Mouse (Mus musculus) frontal cortex, postnatal 25 days (tissue): ENCODE data around the gene Cpt2.

ENCODE experiments used
- DNase-seq, 2 experiments: peaks; one replicate each; pipeline ENCODE4 v3.0.0; 2022; ENCODE audit warnings: low spot score in 2 of 2

Gene Cpt2

DNA sequence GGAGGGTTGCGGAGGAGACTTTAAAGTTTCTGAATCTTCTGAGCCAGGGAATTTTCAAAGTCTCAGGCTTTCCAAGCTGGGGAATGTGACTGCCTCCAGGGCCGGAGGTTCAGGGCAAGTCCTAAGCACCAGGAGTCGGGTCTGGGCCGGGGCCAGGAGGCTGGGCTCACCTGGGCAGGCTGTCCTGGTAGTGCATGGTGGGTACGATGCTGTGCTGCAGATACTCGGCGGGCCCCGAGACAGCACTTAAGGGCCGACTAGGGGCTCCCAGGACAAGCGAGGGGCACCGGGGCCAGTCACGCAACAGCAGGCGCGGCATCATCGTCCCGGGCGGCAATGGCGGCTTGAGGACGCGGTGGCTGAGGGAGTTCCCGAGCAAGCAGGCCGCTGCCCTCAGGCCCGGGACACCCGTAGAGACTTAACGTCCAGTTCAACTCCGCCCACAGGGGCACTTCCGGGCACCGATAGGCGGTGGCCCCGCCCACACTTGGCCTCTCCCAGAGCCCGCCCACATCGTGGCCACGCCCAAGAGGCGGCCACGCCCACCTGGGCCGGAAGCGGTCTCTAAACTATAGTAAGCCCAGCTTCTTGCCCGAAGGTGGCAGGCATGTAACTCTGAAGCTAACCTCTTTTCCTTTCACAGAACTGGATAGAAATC is at the start of gene Cpt2:
TSS of gene Cpt2 (minus strand) at position 466 of the 658 bp plus-strand sequence.
- DNase-seq, result peak; percentile 55 to 64

DNA sequence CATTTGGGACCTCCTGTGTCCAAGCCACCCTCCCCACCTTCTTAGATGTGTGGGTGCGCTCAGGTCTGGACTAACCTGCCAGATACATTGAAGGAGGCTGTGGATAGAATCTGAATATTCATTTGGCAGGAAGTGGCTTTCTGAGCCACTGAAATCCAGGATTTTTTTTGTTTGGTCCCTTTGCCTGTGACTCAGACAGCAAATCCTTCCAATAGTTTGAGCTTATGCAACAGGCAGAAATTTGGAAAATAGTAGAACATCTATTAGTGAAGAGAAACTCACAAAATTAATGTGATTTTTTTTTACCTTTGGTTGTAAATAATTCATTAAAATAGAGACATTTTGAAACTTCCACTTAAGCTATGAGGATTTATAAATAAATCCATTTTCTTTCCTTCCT is 47.8 kb upstream of the Cpt2 start:
- no peak for DNase-seq

DNA sequence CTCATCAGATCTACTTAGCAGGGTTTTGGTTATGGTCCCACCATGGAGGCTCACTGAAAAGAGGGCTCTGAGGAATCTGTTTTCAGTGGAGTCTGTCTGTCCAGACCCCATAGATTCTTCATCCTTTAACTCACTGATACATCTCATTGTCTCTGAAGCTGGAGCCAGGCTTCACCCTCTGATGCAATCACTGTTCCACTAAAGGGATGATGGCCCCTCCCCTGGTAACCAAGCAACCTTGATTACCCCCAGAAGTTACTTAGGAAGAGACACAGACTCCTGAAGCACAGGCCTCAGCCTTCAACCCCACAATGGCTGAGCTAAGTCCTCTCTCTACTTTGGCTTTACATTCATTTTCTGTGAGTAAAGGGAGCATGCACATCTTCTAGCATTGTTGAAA is 46.4 kb upstream of the Cpt2 start:
- no peak for DNase-seq

DNA sequence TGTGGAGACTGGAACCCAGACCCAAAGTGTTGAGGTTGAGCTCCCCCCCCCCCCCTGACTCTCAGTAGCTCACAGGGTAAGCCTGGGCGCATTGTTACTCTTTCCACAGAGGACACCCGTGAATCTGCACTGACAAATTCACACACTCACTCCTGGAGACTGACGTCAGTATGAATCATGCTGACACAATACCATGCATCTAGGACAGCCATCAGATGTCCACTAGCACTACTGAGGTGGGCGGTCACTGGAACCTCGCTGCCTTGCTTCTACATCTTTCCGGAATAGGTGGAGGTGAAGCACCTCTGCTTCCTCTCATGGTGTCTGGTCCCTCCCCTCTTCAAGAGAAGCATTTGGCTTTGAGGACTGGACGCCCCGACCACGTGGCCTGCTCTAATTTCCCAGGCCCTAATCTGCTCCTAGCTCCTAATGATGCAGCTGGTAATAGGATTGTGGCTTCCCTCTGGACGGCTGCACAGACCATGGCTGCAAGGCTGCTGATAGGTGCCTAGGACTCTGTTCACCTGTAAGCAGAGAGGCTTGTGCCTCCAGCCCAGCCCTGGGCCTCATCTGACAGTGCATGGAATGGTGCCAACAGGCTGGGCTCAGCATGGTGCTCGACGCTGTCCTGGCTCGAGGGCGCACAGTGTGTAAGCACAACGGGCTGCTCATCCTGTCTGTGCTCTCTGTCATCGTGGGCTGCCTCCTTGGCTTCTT is 44.7 kb upstream of the Cpt2 start, which contains the start of gene Slc1a7:
TSS of gene Slc1a7 (plus strand) at position 367 of the 717 bp plus-strand sequence.
- no peak for DNase-seq

- no peak for DNase-seq
Observed at GRCm38 (mm10) chr4:107966416-107967109, 43.2 kb upstream of the Cpt2 start.

GRCm38 (mm10) chr4:107962792-107963191 is 39.4 kb upstream of the Cpt2 start:
- no peak for DNase-seq

DNA sequence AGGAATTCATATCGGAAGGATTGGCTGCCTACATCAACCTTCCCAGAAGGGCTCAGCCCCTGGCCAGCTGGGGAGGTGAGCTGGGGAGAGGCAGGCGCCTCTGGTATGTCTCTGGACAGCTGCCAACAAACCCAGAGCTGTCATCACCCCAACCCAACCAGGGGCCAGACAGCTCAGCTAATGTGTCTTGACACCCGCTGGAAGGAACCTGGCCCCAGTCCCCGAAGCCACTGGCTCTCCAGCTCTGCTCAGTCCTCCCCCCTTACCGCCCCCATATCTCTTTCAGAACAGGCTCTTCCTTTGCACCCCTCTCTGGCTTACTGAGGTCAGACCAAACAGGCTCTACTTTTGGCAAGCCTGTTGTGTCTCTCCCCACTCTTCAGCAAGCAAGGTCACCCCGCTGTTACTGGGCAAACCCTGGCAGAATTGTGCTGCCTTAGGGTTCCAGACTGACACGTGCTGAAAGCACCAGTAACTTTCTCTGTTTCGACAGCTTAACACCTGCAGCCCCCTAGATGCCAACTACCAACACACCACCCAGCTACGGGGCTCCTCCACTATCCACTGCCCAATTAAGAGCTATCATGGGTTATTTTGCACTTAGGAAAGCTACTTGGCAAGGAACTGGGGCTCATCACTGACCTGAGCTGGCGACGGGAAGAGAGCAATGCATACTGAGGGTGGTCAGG is 38.8 kb upstream of the Cpt2 start:
- no peak for DNase-seq

DNA sequence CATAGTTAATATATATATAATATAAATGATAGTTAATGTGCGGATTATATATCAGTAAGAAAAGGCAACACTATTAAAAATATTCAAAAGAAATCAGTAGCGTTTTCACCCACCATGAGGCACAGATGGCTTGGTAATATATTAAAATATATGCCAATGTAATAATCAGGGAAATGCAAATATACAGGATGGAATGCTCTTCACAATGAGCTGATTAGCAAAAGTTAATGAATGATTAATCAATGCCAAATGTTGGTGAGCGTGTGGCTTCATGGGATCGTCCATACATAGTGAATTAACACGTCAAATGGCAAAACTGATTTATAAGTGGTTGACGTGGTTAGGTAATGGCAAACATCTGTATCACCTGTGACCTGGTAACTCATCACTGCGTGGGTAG is 35.1 kb upstream of the Cpt2 start:
- DNase-seq, result no peak

DNA sequence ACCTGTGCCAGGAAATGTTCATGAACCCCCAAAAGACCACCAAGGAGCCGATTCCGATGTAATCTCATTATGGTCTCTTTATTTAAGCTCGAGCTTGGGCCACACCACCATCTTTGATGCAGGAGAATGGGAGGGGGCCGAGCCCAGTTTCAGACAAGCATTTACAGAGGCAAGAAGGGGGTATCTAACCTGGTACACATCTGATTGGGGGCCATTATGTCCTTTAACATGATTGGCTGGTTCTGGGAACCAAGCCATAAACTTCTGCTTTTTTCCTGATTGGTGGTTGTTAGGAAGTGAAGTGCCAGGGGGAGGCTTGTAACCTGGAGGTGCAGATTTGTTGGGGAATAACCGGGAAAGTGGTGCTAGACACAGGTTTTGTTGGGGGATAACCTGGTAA is 32.3 kb upstream of the Cpt2 start:
- no peak for DNase-seq

- DNase-seq, result no peak
Observed at GRCm38 (mm10) chr4:107952845-107953244, 29.4 kb upstream of the Cpt2 start.

GRCm38 (mm10) chr4:107949918-107950317 is 26.5 kb upstream of the Cpt2 start:
- no peak for DNase-seq

DNA sequence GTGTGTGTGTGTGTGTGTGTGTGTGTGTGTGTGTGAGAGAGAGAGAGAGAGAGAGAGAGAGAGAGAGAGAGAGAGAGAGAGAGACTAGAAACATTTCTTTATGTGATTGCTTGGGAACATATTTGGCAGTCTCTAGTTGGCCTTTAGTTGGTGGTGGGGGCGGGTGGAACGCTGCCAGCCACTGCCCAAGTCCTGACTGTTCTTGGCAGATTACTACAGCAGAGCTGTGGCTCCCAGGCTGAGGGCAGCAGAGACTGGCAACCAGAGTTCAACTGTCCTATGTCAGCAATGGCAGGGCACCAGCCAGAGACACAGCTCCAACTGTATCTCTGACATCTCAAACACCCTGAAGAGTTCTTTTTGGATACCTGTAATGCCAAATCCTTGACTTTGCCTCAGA is 20.7 kb upstream of the Cpt2 start:
- no peak for DNase-seq

- no peak for DNase-seq
Observed at GRCm38 (mm10) chr4:107942741-107943140, 19.3 kb upstream of the Cpt2 start.

- no peak for DNase-seq
Observed at GRCm38 (mm10) chr4:107938124-107938523, 14.7 kb upstream of the Cpt2 start.

GRCm38 (mm10) chr4:107937338-107937737 is 13.9 kb upstream of the Cpt2 start:
- peak; percentile 35 to 38 for DNase-seq

DNA sequence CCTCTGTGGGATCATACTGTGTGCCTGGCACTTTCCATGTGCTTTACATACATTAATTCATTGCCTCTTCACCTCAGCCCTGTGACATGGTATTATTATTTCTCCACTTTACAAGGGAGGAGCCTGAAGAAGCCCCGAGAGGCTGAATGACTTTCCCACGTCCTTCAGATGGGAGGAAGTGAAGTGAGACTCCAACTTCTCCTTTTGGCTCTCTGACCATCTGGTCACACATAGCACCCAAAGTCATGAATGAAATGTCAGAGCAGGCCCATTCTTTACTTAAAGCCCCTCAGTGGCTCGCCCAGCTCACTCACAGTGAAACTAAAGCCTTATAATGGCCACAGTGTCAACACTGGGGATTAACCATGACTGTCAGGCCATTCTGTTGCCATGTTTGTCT is 11.8 kb upstream of the Cpt2 start:
- DNase-seq, result no peak

DNA sequence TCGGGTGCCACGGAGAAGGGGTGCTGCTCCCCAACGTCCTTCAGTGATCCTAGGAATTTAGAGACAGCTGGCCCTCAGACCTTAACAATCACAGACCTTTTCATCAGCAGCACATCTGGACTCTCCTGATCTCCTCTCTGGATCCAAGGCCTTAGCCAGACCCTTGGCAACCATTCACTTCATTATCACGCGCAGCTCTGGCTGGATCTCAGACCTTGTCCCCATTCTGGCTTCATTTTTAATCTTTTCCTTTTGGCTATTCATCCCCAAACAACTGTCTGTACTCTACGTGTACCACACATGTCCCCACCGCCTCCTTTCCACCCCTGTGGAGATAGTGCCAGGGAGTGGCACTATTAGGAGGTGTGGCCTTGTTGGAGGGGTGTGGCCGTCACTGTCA is 9.8 kb upstream of the Cpt2 start:
- DNase-seq, result no peak

GRCm38 (mm10) chr4:107931453-107931852 is 8.0 kb upstream of the Cpt2 start:
- DNase-seq, result no peak

DNA sequence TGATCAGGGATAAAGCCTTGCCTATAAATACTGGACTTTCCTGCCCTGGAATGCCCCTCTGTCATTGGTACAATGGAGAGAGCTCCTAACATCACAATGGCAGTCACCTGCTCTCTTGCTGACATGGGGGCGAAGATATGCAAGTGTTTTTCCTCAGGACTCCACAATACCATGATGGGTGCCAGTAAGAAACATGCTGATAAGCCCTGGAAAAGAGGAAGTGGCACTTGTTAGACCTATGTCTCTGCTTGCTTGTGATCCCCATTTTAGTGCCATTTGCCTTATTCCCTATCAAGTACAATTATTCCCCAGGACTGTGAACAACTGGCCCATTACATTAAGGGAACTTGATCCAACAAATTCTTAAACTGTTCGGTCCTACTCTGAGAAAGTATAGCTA is 5.3 kb upstream of the Cpt2 start:
- DNase-seq, result no peak

DNA sequence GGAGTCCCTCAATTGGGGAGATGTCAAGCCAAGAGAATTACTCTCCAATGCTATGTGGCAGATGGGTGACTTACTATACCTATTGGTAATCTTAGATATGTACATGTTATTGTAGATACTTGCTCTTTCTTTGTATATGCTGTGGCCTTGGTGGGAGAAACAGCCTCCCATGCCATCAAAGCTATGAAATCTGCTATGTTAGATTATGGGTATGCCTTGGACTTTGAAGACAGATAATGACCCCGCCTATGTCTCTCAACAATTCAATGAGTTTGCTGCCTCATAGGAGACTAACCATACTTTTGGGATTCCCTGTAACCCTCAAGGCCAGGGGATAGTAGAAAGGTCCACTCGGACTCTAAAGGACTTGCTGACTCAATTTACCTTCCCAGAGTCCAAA is 4.9 kb upstream of the Cpt2 start:
- DNase-seq, result no peak

DNA sequence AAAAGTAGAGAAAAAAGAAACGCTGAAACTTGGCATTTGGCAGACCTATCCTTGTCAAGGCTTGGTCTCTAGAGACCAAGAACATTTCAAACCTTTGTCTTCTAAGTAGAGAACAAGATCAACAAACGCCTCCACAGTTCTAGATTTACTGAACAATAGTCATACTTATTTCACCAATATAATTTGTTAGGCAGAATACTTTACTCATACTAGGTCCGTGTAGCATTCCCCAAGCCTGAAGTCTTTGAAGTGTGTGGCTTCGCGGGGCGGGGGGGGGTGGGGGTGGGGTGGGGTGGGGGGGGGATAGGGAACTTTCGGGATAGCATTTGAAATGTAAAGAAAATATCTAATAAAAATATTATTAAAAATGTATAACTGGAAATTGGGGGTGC is 389 bp upstream of the Cpt2 start:
- DNase-seq, result no peak

DNA sequence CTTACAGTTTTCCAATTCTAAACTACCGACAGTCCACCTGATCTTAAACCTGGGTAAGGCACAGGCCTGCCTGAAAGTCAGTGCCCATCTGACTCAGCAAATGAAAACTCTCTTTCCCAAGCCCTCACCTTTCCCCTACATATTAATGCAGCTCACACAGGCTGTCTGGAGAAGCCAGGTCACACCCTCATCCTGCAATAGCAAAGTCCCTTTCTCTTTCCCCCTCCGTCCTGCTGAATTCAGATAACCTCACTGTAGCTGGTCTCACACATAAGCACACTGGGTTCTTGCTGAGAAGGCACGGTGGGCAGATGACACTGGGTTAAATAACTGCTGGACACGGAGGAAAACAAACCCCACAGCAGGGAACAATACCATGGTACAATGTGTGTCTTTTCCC is 1.5 kb downstream of the Cpt2 start:
- no peak for DNase-seq
